Mouse (Mus musculus): ENCODE data around the gene Gatad2b. TPM values are rescaled to one million over a fixed set of nuclear protein-coding genes. Genes with fewer than 3 reads are reported as not detected.

The Gatad2b gene
- polyA plus RNA-seq, 1 experiment: 33.3 TPM

DNA sequence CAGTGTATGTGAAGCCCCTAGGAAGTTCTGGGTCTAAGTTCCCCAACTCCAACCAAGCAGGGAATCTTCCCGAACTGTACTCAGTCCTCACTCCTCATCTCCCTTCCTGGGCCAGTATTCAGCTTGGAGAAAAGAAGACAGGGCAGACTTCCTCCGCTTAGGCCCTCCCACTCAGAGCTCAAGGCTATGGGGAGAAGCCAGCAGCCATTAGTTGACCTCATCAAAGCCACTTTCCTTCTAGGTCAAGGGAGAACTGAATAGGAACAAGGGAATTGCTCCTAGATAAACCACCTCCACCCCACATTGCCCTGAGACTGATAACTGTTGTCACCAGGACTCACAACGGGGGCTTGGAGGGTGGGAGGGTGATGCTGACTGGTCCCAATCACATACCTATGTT, 111.1 kb downstream of the Gatad2b start:
- no peaks in the 10 kb centered on the region for H3K4me1 ChIP-seq (ENCODE audit: control insufficient read depth, insufficient read depth, low read length)
- H3K4me3 ChIP-seq (replicated peaks; ENCODE audit: insufficient read depth, low read depth, low read length): no peak overlapping the region
- DNase-seq: no peak
- WGBS: 92% methylated on average over 3 of the region's 3 CpGs
- H3K27ac ChIP-seq (ENCODE audit: insufficient read depth, low read length): no peak overlapping the region
- TF ChIP-seq POLR2A (IDR thresholded peaks at IDR 0.05; ENCODE audit: borderline replicate concordance, insufficient read depth, low read length): no peak
- no peaks in the 10 kb centered on the region for H3K27me3 ChIP-seq (ENCODE audit: control insufficient read depth, insufficient read depth, low read length)

DNA sequence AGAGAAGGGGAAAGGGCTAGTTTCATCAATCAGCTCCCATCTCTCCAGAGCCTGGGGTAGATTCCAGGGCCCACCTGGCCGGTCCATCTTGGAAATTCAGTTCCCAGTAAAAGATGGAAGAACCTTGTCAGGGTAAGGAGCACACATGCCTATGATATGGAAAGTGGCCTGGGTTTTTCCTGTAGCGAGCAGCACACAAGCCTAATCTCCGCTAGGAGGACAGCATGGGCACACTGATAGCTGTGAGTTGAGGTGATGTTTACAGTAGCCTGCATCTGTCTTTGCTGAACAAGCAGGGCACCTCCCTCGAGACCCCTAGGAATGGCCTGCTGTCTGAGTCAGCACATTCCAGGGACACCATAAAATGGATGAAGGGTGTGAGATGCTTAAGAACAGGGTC, 111.6 kb downstream of the Gatad2b start:
- 94% methylated on average over 4 of the region's 4 CpGs for WGBS
- TF ChIP-seq CTCF (IDR thresholded peaks at IDR 0.05; ENCODE audit: borderline replicate concordance, insufficient read depth, low read depth, low read length): no peak
- no peak for TF ChIP-seq POLR2A (IDR thresholded peaks at IDR 0.05; ENCODE audit: borderline replicate concordance, insufficient read depth, low read length)
- Histone ChIP-seq H3K27ac (ENCODE audit: insufficient read depth, low read length) (no peak overlapping the region), H3K4me1 (ENCODE audit: control insufficient read depth, insufficient read depth, low read length) (no peaks in the 10 kb centered on the region), H3K27me3 (ENCODE audit: control insufficient read depth, insufficient read depth, low read length) (no peaks in the 10 kb centered on the region), H3K4me3 (replicated peaks; ENCODE audit: insufficient read depth, low read depth, low read length) (no peak overlapping the region)
- DNase-seq: no peak

DNA sequence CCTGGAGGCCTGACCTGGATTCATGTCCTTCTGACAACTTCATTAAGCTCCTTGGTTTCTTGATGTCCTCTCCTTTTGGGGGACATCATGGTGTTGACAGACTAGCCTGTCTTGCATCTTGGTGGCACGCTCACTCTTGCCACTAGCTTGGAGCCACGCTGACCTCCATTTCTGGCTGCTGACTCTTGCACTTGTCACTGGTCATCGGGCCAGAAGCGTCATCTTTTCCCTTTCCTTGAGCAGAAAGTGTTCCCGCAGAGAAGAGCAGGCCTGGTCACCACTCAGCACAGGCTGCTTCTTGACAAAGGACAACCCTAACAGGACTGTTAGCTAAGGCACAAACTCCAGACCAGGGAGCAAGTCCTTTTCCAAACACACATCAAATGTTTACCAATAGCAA, 113.4 kb downstream of the Gatad2b start:
- no peaks in the 10 kb centered on the region for H3K27me3 ChIP-seq (ENCODE audit: control insufficient read depth, insufficient read depth, low read length)
- whole genome bisulfite sequencing: 89% methylated on average over 5 of the region's 5 CpGs
- no peaks in the 10 kb centered on the region for H3K4me1 ChIP-seq (ENCODE audit: control insufficient read depth, insufficient read depth, low read length)
- no peak for TF ChIP-seq CTCF (IDR thresholded peaks at IDR 0.05; ENCODE audit: borderline replicate concordance, insufficient read depth, low read depth, low read length)
- no peak for TF ChIP-seq POLR2A (IDR thresholded peaks at IDR 0.05; ENCODE audit: borderline replicate concordance, insufficient read depth, low read length)
- no peak for DNase-seq
- no peak overlapping the region for H3K4me3 ChIP-seq (replicated peaks; ENCODE audit: insufficient read depth, low read depth, low read length)
- H3K27ac ChIP-seq (ENCODE audit: insufficient read depth, low read length): no peak overlapping the region

DNA sequence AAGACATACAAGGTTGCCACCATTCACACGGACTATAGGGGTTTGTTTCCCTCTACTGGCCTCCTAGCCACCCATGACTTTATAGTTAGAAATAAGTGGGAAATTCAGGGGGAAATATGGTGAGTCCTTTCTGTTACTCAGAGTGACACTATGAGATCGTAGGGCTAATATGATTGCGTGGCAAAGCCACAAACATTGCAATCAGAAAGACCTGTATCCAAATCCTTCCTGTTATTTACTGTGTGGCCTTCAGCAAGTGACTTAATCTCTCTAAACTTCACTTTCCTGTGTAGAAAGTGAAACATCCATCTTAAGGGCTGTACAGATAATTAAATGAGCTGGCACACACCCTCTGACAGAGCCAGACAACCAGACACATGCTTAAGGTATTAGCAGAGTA, 115.7 kb downstream of the Gatad2b start:
- no peaks in the 10 kb centered on the region for H3K4me1 ChIP-seq (ENCODE audit: control insufficient read depth, insufficient read depth, low read length)
- no peak overlapping the region for H3K27ac ChIP-seq (ENCODE audit: insufficient read depth, low read length)
- WGBS: 93% methylated on average over 3 of the region's 3 CpGs
- H3K4me3 ChIP-seq (replicated peaks; ENCODE audit: insufficient read depth, low read depth, low read length): no peak overlapping the region
- no peaks in the 10 kb centered on the region for H3K27me3 ChIP-seq (ENCODE audit: control insufficient read depth, insufficient read depth, low read length)
- DNase-seq: no peak
- no peak for TF ChIP-seq CTCF (IDR thresholded peaks at IDR 0.05; ENCODE audit: borderline replicate concordance, insufficient read depth, low read depth, low read length)
- TF ChIP-seq POLR2A (IDR thresholded peaks at IDR 0.05; ENCODE audit: borderline replicate concordance, insufficient read depth, low read length): no peak

DNA sequence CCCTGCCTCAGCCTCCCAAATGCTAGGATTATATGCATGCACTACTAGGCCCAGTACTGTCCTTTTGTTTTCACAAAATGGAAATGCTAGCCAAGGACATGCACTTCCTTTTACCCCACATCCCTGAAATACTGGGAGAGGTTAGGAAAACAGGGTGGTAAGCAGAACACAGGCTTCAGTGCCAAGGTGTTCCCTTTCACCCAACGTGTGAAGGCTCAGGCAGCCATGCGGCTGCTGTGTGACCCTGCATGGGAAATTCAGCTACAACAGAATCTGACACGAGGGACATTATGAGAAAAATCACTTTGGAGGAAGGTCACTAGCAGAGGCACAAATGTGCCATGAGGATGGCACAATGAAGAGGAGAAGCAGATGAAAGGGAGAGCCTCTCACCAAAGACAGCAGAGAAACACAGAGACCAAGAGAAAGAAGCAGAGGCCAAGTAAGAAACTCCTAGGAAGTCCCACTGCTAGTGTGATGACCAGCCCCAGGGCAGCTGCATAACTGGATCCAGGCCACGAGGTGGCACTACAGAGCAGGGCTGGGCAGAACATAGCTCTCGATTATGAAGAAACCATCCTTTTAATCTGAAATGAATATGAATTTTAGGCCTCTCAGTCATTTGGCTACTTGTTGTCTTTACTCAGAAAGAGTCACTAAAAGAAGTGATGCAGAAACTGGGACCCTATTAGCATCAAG, 119.5 kb downstream of the Gatad2b start:
- Histone ChIP-seq H3K4me1 (ENCODE audit: control insufficient read depth, insufficient read depth, low read length) (no peaks in the 10 kb centered on the region), H3K4me3 (replicated peaks; ENCODE audit: insufficient read depth, low read depth, low read length) (no peak overlapping the region), H3K27ac (ENCODE audit: insufficient read depth, low read length) (no peak overlapping the region), H3K27me3 (ENCODE audit: control insufficient read depth, insufficient read depth, low read length) (no peaks in the 10 kb centered on the region)
- DNase-seq: peak; percentile 64 to 68
- 46% methylated on average over 5 of the region's 5 CpGs for WGBS
- no peak for TF ChIP-seq POLR2A (IDR thresholded peaks at IDR 0.05; ENCODE audit: borderline replicate concordance, insufficient read depth, low read length)
- peak; percentile 92 for TF ChIP-seq CTCF (IDR thresholded peaks at IDR 0.05; ENCODE audit: borderline replicate concordance, insufficient read depth, low read depth, low read length)

DNA sequence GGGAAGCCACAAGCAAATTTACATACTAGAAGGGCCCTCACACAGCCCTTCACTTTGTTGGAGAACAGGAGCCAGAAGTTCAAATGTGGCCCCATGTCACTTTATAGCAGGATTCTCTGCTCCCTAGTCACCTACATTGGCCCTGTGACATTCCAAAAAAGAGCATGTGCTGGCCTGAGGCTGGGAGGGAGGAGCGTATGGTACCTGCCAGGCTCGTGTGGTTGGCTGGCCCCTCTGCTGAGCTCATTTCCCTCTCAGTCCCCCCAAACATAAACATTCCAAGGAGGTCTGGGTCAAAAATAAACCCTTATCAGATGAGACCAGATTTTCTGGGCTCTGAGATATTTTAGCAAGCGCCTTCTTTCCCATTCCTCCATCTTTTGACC, 120.0 kb downstream of the Gatad2b start:
- H3K4me1 ChIP-seq (ENCODE audit: control insufficient read depth, insufficient read depth, low read length): no peaks in the 10 kb centered on the region
- no peak overlapping the region for H3K4me3 ChIP-seq (replicated peaks; ENCODE audit: insufficient read depth, low read depth, low read length)
- no peak overlapping the region for H3K27ac ChIP-seq (ENCODE audit: insufficient read depth, low read length)
- no peak for TF ChIP-seq CTCF (IDR thresholded peaks at IDR 0.05; ENCODE audit: borderline replicate concordance, insufficient read depth, low read depth, low read length)
- TF ChIP-seq POLR2A (IDR thresholded peaks at IDR 0.05; ENCODE audit: borderline replicate concordance, insufficient read depth, low read length): no peak
- no peaks in the 10 kb centered on the region for H3K27me3 ChIP-seq (ENCODE audit: control insufficient read depth, insufficient read depth, low read length)
- WGBS: 82% methylated on average over 3 of the region's 3 CpGs
- no peak for DNase-seq

Other genes starting within 250 kb of the Gatad2b start
- gene 4933434E20Rik, start 241.5 kb upstream of the Gatad2b start, polyA plus RNA-seq (2012; rRNA removed): 112 and 116 TPM in 2 replicates
- 90.4 and 102 TPM in 2 replicates for gene Ubap2l, start 240.6 kb upstream of the Gatad2b start, polyA plus RNA-seq (2012; rRNA removed)
- 120 and 124 TPM in 2 replicates for gene Tpm3, start 220.5 kb upstream of the Gatad2b start, polyA plus RNA-seq (2012; rRNA removed)
- gene Nup210l, start 189.0 kb upstream of the Gatad2b start, polyA plus RNA-seq (2012; rRNA removed): 0.16 and 0.27 TPM in 2 replicates
- 1,034 and 1,060 TPM in 2 replicates for gene Rps27, start 79.5 kb upstream of the Gatad2b start, polyA plus RNA-seq (2012; rRNA removed)
- 10.2 and 11.2 TPM in 2 replicates for gene Rab13, start 79.5 kb upstream of the Gatad2b start, polyA plus RNA-seq (2012; rRNA removed)
- 66.9 and 69.1 TPM in 2 replicates for gene Jtb, start 61.6 kb upstream of the Gatad2b start, polyA plus RNA-seq (2012; rRNA removed)
- 0.23 and 0.51 TPM in 2 replicates for gene Creb3l4, start 49.7 kb upstream of the Gatad2b start, polyA plus RNA-seq (2012; rRNA removed)
- 35.8 and 38.7 TPM in 2 replicates for gene Slc39a1, start 45.0 kb upstream of the Gatad2b start, polyA plus RNA-seq (2012; rRNA removed)
- 78.2 and 91.2 TPM in 2 replicates for gene Crtc2, start 39.0 kb upstream of the Gatad2b start, polyA plus RNA-seq (2012; rRNA removed)
- 65.4 and 77.0 TPM in 2 replicates for gene Dennd4b, start 28.0 kb upstream of the Gatad2b start, polyA plus RNA-seq (2012; rRNA removed)
- 6.1 and 7.1 TPM in 2 replicates for gene Slc27a3, start 96.8 kb downstream of the Gatad2b start, polyA plus RNA-seq (2012; rRNA removed)
- gene Ints3, start 140.4 kb downstream of the Gatad2b start, polyA plus RNA-seq (2012; rRNA removed): 48.5 and 51.4 TPM in 2 replicates
- 16.1 TPM in 2 replicates for gene Npr1, start 172.7 kb downstream of the Gatad2b start, polyA plus RNA-seq (2012; rRNA removed)
- 98.7 and 107 TPM in 2 replicates for gene Ilf2, start 182.9 kb downstream of the Gatad2b start, polyA plus RNA-seq (2012; rRNA removed)
- 77.6 and 82.4 TPM in 2 replicates for gene Snapin, start 197.9 kb downstream of the Gatad2b start, polyA plus RNA-seq (2012; rRNA removed)
- 148 and 151 TPM in 2 replicates for gene Chtop, start 216.3 kb downstream of the Gatad2b start, polyA plus RNA-seq (2012; rRNA removed)
- gene S100a1, start 221.2 kb downstream of the Gatad2b start, polyA plus RNA-seq (2012; rRNA removed): 205 and 240 TPM in 2 replicates
- gene S100a13, start 221.3 kb downstream of the Gatad2b start, polyA plus RNA-seq (2012; rRNA removed): 57.9 and 66.1 TPM in 2 replicates
- gene S100a14, start 233.7 kb downstream of the Gatad2b start, polyA plus RNA-seq (2012; rRNA removed): not detected in 2 replicates
- 137 and 149 TPM in 2 replicates for gene S100a16, start 244.1 kb downstream of the Gatad2b start, polyA plus RNA-seq (2012; rRNA removed)